Mouse (Mus musculus): Measurements from ENCODE around the gene Sft2d1.

- TF ChIP-seq MYOG (IDR thresholded peaks at IDR 0.05; ENCODE audit: control insufficient read depth, extremely low read depth, insufficient read length) (no peak), MAX (IDR thresholded peaks at IDR 0.05) (no peak), USF1 (IDR thresholded peaks at IDR 0.05; ENCODE audit: low read depth) (no peak), CTCF (IDR thresholded peaks at IDR 0.05; ENCODE audit: control insufficient read depth, insufficient read depth, insufficient read length) (no peak)
These were observed 5.1 kb upstream of the Sft2d1 start for GRCm38 (mm10) chr17:8305801-8306200.

All from C2C12 (cell line).